Mouse (Mus musculus) splenic B cell, adult 2 months (primary cell): ENCODE measurements around the gene Nkd1.

Experiments
- DNase-seq: peaks from one replicate; pipeline ENCODE4 v3.0.0-alpha.2; 2011; ENCODE audit warnings: low read depth, low spot score
- H3K27me3 ChIP-seq: 2 replicates; pipeline ENCODE4 v1.6.1; 2012; ENCODE audit warnings: mild to moderate bottlenecking, low read length, moderate library complexity, mixed read lengths; ENCODE audit not compliant: control insufficient read depth, poor library complexity, insufficient read depth, severe bottlenecking
- H3K36me3 ChIP-seq: 2 replicates; pipeline ENCODE4 v1.6.1; 2012; ENCODE audit warnings: mild to moderate bottlenecking, low read length, moderate library complexity, mixed read lengths; ENCODE audit not compliant: control insufficient read depth, poor library complexity, insufficient read depth, severe bottlenecking

The Nkd1 gene

GRCm38 (mm10) chr8:88520985-88521527 is at the start of gene Nkd1:
Gene Nkd1 (plus strand): TSS chr8:88521354.
- peak; percentile 68 for DNase-seq
- Histone ChIP-seq H3K27me3 (peaks cover 2% of the 10 kb centered on the region; the same call in 1 of the 2 replicates), H3K36me3 (no peaks in the 10 kb centered on the region)

DNA sequence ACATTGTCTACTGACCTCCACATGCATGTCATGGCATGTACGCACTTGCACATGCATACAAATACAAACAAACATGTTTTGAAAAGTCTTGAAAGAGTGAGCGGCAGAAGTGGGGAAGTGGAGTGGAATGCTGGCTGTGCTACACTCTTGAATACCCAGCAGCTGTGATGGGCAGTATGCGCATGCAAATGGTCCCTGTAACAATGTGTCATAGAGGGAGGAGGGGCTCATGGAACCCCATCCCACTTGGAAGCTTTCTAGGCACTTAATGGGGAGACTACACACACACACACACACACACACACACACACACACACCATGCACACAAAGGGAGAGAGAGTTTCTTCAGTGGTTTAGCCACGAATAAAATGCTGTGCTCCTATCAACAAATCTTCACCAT is 39.9 kb upstream of the Nkd1 start:
- H3K27me3 ChIP-seq = no peaks in the 10 kb centered on the region
- no peak for DNase-seq
- H3K36me3 ChIP-seq = no peaks in the 10 kb centered on the region

- Histone ChIP-seq H3K36me3 (no peaks in the 10 kb centered on the region), H3K27me3 (no peaks in the 10 kb centered on the region)
- DNase-seq = no peak
Measured at GRCm38 (mm10) chr8:88488391-88488829, 32.7 kb upstream of the Nkd1 start.

DNA sequence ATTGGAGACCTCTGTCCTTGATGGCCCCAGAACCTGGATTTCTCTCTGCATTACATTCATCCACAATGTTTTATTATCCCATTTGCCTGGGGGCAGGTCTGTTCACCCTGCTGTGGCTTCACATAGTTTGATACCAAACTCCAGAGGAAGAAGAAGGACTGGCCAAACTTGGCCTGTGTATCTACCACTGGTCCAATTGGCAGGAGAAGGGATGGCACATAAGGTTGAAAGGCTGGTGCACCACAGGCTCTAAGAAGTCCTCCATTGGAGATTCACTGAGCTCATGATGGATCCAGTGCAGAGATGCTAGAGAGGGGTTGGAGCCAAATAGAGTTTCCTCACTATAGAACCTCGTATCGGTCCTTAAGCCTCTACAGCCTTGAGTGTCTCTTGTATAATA is 27.1 kb upstream of the Nkd1 start:
- DNase-seq = no peak
- no peaks in the 10 kb centered on the region for H3K27me3 ChIP-seq

DNA sequence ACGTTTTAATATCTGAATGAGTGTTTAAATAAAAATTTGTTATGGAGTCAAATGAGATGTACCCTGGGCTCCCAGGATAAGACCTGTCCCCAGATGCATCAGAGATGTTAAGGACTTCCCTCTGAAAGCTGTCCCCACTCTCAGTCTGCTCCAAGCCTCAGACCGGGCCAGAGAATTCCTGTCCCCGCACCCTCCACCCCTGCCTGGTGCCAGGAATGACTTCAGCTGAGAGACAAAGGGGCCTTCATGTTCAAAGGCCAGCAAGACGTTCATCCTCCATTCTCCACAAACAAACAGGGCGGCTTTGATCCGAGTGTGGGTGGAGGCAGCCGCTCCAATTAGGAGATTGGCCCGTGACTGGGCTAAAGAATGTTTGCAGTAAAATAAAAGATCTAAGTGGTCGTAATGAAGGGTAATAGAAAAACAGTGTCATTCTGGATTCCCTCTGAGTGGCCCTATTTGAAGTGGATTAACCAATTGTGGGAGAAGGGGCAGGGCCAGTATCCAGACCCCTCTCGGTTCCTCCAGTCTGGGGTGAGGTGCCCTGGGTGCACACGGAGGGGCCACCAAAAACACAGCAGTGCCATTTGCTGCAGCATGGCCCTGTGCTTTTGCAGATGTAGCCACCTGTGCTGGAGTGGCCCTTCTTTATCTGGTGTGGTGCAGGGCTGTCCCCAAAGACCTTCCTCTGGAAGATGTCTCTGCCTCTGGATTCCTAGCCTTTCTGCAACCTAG is 25.9 kb upstream of the Nkd1 start:
- DNase-seq = no peak
- Histone ChIP-seq H3K36me3 (no peaks in the 10 kb centered on the region), H3K27me3 (no peaks in the 10 kb centered on the region)

More for the DNA sequence above, 27.1 kb upstream of the Nkd1 start:
- no peaks in the 10 kb centered on the region for H3K36me3 ChIP-seq

DNA sequence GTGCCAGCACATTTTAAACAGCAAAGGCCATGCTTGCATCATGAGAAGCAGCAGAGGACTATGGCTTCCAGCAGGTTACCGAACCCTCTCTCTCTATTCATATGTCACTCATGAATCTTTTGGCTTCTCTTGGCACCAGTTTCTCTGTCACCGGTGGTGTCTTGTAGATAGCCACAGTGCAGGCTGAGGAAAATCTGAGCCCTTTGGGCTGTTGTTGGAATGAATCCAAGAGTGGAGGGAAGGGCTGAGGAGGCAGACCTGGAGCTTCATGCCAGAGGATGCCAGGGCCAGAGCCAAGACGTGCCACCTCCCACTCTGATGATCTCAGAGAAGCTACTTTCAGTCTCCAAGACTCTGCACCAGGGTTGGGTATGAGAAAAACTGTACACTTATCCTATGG is 19.0 kb upstream of the Nkd1 start:
- no peaks in the 10 kb centered on the region for H3K36me3 ChIP-seq
- DNase-seq = no peak
- no peaks in the 10 kb centered on the region for H3K27me3 ChIP-seq

DNA sequence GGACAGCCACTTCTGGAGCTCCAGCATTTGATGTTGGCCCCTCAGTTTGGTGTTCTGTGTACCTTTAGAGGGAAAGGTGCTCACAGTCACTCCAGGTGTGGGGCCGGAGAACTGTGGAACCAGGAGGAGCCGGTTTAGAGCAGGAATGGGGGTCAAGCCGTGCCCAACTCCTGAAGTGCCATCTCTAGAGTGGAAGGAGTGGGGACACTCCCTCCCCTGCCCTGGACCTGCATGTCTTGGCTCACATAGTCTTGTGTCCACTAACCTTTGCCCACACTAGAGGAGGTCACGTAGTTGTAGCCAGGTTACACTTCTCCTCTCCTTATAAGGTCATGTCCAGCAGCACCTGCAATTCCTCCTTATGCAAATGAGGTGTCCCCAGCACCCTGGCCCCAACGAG is 14.2 kb upstream of the Nkd1 start:
- DNase-seq = no peak
- no peaks in the 10 kb centered on the region for H3K27me3 ChIP-seq
- H3K36me3 ChIP-seq = no peaks in the 10 kb centered on the region

- Histone ChIP-seq H3K36me3 (no peaks in the 10 kb centered on the region), H3K27me3 (peaks cover 1% of the 10 kb centered on the region; the same call in 1 of the 2 replicates)
- no peak for DNase-seq
Measured at GRCm38 (mm10) chr8:88511061-88511460, 10.1 kb upstream of the Nkd1 start.

DNA sequence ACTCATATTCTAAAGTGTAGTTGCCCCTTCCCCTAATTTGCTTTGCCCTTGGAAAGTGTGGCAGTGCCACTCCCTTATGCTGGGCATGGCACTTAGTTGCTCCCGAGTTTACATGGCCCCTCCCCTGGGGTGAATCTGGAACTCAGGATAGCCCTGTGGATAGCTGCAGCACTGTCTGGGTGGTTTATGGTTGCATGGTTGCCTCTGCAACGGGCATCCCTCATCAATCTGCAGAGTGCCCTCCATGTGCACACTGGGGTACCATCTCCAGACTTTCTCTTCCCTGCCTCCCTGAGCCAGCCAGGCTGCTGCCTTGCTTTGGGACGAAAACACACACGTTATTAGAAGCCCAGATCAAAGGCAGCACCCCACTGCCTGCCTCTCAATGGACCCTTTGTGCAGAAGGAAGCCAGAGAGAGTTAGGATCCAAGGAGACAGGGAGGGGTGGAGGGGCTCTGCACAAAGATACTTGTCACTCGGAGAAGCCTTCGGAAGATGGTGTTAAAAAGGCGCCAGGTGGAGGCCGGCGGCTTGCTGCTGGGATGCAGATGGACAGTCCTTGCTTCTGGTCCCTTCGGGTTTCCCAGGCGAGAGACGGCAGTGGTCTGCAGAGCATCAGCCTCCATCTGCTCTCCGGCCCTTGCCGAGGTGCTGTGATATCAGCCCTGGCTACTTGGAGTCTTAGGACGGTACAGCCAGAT is 8.9 kb upstream of the Nkd1 start:
- H3K36me3 ChIP-seq = no peaks in the 10 kb centered on the region
- no peak for DNase-seq
- H3K27me3 ChIP-seq = peaks cover 1% of the 10 kb centered on the region; the same call in 1 of the 2 replicates

DNA sequence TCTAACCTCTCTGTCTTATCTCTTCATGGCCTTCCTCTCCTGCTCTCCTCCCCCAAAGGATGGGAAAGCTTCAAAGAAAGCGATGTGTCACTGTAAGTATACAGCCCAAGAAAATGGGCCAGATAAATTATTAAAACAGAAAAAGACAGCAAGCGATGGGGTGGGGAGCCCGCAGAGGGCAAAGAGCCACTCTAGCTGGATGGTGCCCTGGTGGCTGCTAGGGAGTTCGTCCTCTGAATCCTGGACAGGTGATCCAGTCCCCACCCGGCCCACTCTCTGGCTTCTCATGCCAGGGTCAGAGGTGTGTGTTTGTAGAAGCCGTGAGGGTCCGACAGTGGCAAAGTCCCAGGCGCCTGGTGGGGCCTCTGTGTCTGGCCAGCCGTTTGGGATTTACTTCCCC is 3.1 kb upstream of the Nkd1 start:
- Histone ChIP-seq H3K36me3 (no peaks in the 10 kb centered on the region), H3K27me3 (peaks cover 4% of the 10 kb centered on the region; the same call in 1 of the 2 replicates)
- DNase-seq = no peak

- DNase-seq = no peak
- Histone ChIP-seq H3K36me3 (no peaks in the 10 kb centered on the region), H3K27me3 (peaks cover 2% of the 10 kb centered on the region; the same call in 1 of the 2 replicates)
Measured at GRCm38 (mm10) chr8:88520381-88520780, 773 bp upstream of the Nkd1 start.

- H3K27me3 ChIP-seq = peaks cover 2% of the 10 kb centered on the region; the same call in 1 of the 2 replicates
- peak; percentile 18 for DNase-seq
- H3K36me3 ChIP-seq = no peaks in the 10 kb centered on the region
Measured at GRCm38 (mm10) chr8:88521541-88522414, 624 bp downstream of the Nkd1 start.

- DNase-seq = no peak
Measured at GRCm38 (mm10) chr8:88522433-88523030, 1.4 kb downstream of the Nkd1 start.

DNA sequence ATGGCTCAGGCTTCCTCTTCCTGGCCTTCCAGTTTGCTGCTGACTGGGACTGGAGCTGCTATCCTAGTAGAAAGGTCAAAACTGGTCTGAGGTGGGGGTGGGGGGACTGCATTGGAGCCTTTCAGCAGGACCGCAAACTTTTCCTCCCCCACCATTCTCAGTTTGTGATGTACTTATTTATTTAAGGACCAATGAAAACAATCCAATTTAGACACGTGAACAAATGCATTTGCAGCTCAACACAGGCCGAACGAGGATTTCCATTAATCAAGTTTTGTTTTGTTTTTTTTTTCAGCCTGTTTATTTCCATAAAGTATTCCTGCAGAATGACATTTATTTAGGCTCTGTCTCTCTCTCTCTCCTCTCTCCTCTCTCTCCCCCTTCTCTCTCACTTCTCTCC is 2.5 kb downstream of the Nkd1 start:
- peaks cover 2% of the 10 kb centered on the region; the same call in 1 of the 2 replicates for H3K27me3 ChIP-seq
- no peaks in the 10 kb centered on the region for H3K36me3 ChIP-seq
- no peak for DNase-seq

More at GRCm38 (mm10) chr8:88522433-88523030, 1.4 kb downstream of the Nkd1 start:
- H3K36me3 ChIP-seq = no peaks in the 10 kb centered on the region
- H3K27me3 ChIP-seq = peaks cover 2% of the 10 kb centered on the region; the same call in 1 of the 2 replicates
